Mouse (Mus musculus) MEL (cell line): ENCODE data around the gene Bnip1.

Source experiments
- CTCF ChIP-seq, 3 experiments: IDR thresholded peaks in 2 of 3; conservative IDR thresholded peaks in 1 of 3; 2 replicates each; pipeline ENCODE4 v1.5.1; 2011 to 2012; ENCODE audit warnings: low read length in 3 of 3, low read depth in 2 of 3, mild to moderate bottlenecking in 2 of 3, improper control_type of control experiment in 1 of 3, inconsistent platforms in 1 of 3, mixed read lengths in 1 of 3, moderate library complexity in 1 of 3; ENCODE audit not compliant: control insufficient read depth in 1 of 3, insufficient read depth in 1 of 3, poor library complexity in 1 of 3, severe bottlenecking in 1 of 3
- EP300 ChIP-seq, 2 experiments: IDR thresholded peaks; 2 replicates each; pipeline ENCODE4 v1.6.1; 2011; ENCODE audit warnings: improper control_type of control experiment in 2 of 2, low read length in 2 of 2, low read depth in 1 of 2, mild to moderate bottlenecking in 1 of 2
- HCFC1 ChIP-seq: IDR thresholded peaks from 2 replicates; pipeline ENCODE4 v1.6.1; 2012; ENCODE audit warnings: low read depth, mild to moderate bottlenecking, inconsistent platforms, low read length, improper control_type of control experiment, moderate library complexity
- MAX ChIP-seq: IDR thresholded peaks from 2 replicates; pipeline ENCODE4 v1.6.1; 2011; ENCODE audit warnings: low read length, improper control_type of control experiment
- NELFE ChIP-seq: IDR thresholded peaks from 2 replicates; pipeline ENCODE4 v1.6.1; 2011; ENCODE audit warnings: low read depth, low read length, improper control_type of control experiment
- NRF1 ChIP-seq: IDR thresholded peaks from 2 replicates; pipeline ENCODE4 v1.6.1; 2014; ENCODE audit warnings: low read depth, mild to moderate bottlenecking, inconsistent platforms, low read length, improper control_type of control experiment, moderate library complexity; ENCODE audit not compliant: poor library complexity, insufficient read depth, severe bottlenecking
- POLR2A ChIP-seq, 2 experiments: IDR thresholded peaks; 2 replicates each; pipeline ENCODE4 v1.6.1; 2011 to 2012; ENCODE audit warnings: low read length in 2 of 2, mild to moderate bottlenecking in 2 of 2, control low read depth in 1 of 2, improper control_type of control experiment in 1 of 2, low read depth in 1 of 2, moderate library complexity in 1 of 2; ENCODE audit not compliant: control insufficient read depth in 1 of 2, insufficient read depth in 1 of 2, poor library complexity in 1 of 2
- POLR2AphosphoS2 ChIP-seq: IDR thresholded peaks from 2 replicates; pipeline ENCODE4 v1.6.1; 2011; ENCODE audit warnings: low read length, improper control_type of control experiment
- POLR2AphosphoS5 ChIP-seq: IDR thresholded peaks from 2 replicates; pipeline ENCODE4 v1.6.1; 2012; ENCODE audit warnings: low read depth, borderline replicate concordance, mild to moderate bottlenecking, inconsistent platforms, low read length, moderate library complexity, mixed read lengths
- SMC3 ChIP-seq: IDR thresholded peaks from 2 replicates; pipeline ENCODE4 v1.6.1; 2011; ENCODE audit warnings: low read depth, low read length, improper control_type of control experiment
- TBP ChIP-seq: IDR thresholded peaks from 2 replicates; pipeline ENCODE4 v1.8.0; 2011; ENCODE audit warnings: low read depth, low read length, improper control_type of control experiment
- UBTF ChIP-seq: IDR thresholded peaks from 2 replicates; pipeline ENCODE4 v1.6.1; 2012; ENCODE audit warnings: low read depth, mild to moderate bottlenecking, inconsistent platforms, low read length, improper control_type of control experiment, moderate library complexity, borderline replicate concordance; ENCODE audit not compliant: insufficient read depth
- ZKSCAN1 ChIP-seq: IDR thresholded peaks from 2 replicates; pipeline ENCODE4 v1.6.1; 2012; ENCODE audit warnings: low read depth, mild to moderate bottlenecking, inconsistent platforms, low read length, improper control_type of control experiment, moderate library complexity

DNA sequence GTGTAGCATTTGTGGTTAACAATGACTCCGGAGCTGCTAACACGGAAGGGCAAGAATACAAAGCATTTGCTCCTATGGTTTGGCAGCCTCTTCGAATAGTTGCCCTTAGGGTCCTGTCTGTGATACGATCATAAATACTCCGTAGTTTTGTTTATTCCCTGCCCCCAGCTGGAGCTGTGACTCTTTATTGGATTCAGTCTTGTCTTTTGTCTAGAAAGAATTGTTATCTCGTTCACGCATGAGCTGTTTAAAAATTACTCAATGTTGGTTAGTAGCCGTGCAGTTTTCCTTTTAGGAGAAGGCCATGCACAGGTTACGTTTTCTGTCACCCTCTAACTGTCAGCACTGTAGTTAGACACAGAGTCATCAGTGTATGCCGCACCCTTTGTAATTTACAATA is 4.7 kb upstream of the Bnip1 start:
- TF ChIP-seq POLR2A (IDR thresholded peaks at IDR 0.05; ENCODE audit: control insufficient read depth in 1 of 2, insufficient read depth in 1 of 2, low read depth in 1 of 2, low read length in 2 of 2, poor library complexity in 1 of 2) (no peak), NELFE (peak; percentile 29), CTCF (IDR thresholded peaks at IDR 0.05 in 2 of 3, conservative IDR thresholded peaks at IDR 0.05 in 1 of 3; ENCODE audit: control insufficient read depth in 1 of 3, insufficient read depth in 1 of 3, low read depth in 2 of 3, low read length in 3 of 3, poor library complexity in 1 of 3, severe bottlenecking in 1 of 3) (no peak), HCFC1 (peak; percentile 32; the same call in 1 of the 2 replicates), SMC3 (no peak), NRF1 (peak; percentile 26; the same call in 1 of the 2 replicates), MAX (0 out of 2 replicates have a peak, but pooled peaks have one; percentile 29), POLR2AphosphoS2 (no peak), ZKSCAN1 (no peak), EP300 (IDR thresholded peaks at IDR 0.05; ENCODE audit: low read depth in 1 of 2, low read length in 2 of 2) (peak; percentile 71 to 77), TBP (0 out of 2 replicates have a peak, but pooled peaks have one; percentile 27), POLR2AphosphoS5 (no peak), UBTF (no peak)
